ENCODE assay signal across 13 mouse cellular contexts in the genomic region with DNA sequence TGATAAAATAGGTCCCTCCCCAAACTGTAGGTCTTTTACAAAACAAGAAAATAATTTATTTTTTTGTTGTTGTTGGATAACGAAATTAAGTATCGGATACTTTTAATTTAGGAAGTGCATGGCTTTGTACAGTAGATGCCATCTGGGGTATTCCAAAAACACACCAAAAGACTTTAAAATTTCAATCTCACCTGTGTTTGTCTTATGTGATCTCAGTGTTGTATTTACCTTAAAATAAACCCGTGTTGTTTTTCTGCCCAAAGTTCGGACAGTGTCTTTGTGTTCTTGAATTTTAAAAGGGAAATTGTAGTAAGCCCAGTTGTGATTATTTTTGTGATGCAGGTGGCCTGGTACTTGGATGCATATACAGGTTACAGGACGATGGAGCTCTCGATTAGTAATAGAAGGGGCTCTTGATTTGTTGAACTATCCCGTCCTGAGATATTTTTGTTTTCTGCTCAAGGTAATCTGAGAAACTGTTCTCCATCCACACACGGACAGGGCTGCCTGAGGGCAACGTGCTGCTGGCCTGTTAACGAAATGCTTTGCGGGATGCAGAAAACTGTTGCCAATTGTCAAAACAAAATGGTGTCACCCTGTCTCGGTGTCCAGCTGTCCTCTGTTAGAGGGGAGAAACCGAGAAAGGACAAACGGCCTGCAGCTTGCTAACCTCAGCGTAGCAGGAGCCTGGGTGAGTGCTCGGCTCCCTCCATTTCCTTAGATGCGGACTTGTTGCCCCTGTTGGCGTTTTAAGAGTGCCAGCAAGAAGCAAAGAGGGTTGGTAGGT. TPM values are rescaled to one million over a fixed set of nuclear protein-coding genes. Genes with fewer than 3 reads are reported as not detected.
DNase-seq lines count a peak whose midpoint lies in the region; ATAC-seq and TF ChIP-seq lines count a peak whose summit lies in the region.
"Had no signal": no experiment of that assay in that cellular context is flagged by ENCODE, and none has a peak within 500 bp of the region (broad histone marks: within the 10 kb centered on the region; RNA-seq: fewer than 3 reads in every experiment).

No protein-coding gene starts in this region.

- H3K4me3 ChIP-seq in hindbrain, embryonic 10.5 days = peak overlapping the region; percentile 59
- H3K4me3 ChIP-seq in hindbrain, embryonic 16.5 days (ENCODE audit: low read length) = no peak overlapping the region
- H3K4me3 ChIP-seq in C2C12 (ENCODE audit: insufficient read depth, poor library complexity, severe bottlenecking) = peak overlapping the region; percentile 68
- H3K4me3 ChIP-seq in limb, embryonic 10.5 days = peak overlapping the region; percentile 59

- H3K79me3 ChIP-seq in C2C12 (ENCODE audit: low read depth) = peaks cover 47% of the 10 kb centered on the region

- no peak overlapping the region for H3K9ac ChIP-seq in hindbrain, embryonic 16.5 days (ENCODE audit: low read depth, low read length)

- peak; percentile 50 for DNase-seq in hindbrain, embryonic 10.5 days (ENCODE audit: low spot score)
- DNase-seq in embryo, embryonic 11 days = peak; percentile 42
- DNase-seq in limb, embryonic 10.5 days (ENCODE audit: low spot score) = peak; percentile 54
- DNase-seq in layer of hippocampus, adult 8-10 months (ENCODE audit: low spot score in 2 of 2) = no peak
- no peak for DNase-seq in cerebellum, postnatal 10 days
- no peak for DNase-seq in left cerebral cortex, adult 8-10 months (ENCODE audit: low spot score in 2 of 2)
- DNase-seq: adrenal gland, postnatal 10 days; cerebellum, adult 9-10 months; lung, adult 2 months had no signal

- H3K9me3 ChIP-seq in hindbrain, embryonic 10.5 days = no peaks in the 10 kb centered on the region
- H3K9me3 ChIP-seq in hindbrain, embryonic 16.5 days (ENCODE audit: control insufficient read depth, low read length) = peaks cover 4% of the 10 kb centered on the region; the same call in 1 of the 2 replicates
- no peaks in the 10 kb centered on the region for H3K9me3 ChIP-seq in limb, embryonic 10.5 days (replicated peaks)

- 2% methylated on average over 18 of the region's 18 CpGs for WGBS in hindbrain, embryonic 10.5 days
- under 1% methylated on average over 18 of the region's 18 CpGs for WGBS in hindbrain, embryonic 16.5 days
- WGBS in limb, embryonic 10.5 days = 2% methylated on average over 18 of the region's 18 CpGs

- H3K79me2 ChIP-seq in C2C12 (ENCODE audit: control insufficient read depth, insufficient read depth) = peaks cover 78% of the 10 kb centered on the region

- H3K27ac ChIP-seq in hindbrain, embryonic 10.5 days = no peak overlapping the region
- H3K27ac ChIP-seq in hindbrain, embryonic 16.5 days (ENCODE audit: low read depth, low read length) = no peak overlapping the region
- H3K27ac ChIP-seq in limb, embryonic 10.5 days = no peak overlapping the region

- H3K4me2 ChIP-seq in hindbrain, embryonic 16.5 days (ENCODE audit: low read length) = no peak overlapping the region

- no peaks in the 10 kb centered on the region for H3K36me3 ChIP-seq in hindbrain, embryonic 10.5 days
- no peaks in the 10 kb centered on the region for H3K36me3 ChIP-seq in hindbrain, embryonic 16.5 days (ENCODE audit: control insufficient read depth, insufficient read depth, low read length)
- H3K36me3 ChIP-seq in C2C12 (ENCODE audit: control insufficient read depth, insufficient read depth) = peaks cover 21% of the 10 kb centered on the region
- no peaks in the 10 kb centered on the region for H3K36me3 ChIP-seq in limb, embryonic 10.5 days
- H3K36me3 ChIP-seq: G1E had no signal

- H3K27me3 ChIP-seq in hindbrain, embryonic 10.5 days (ENCODE audit: insufficient read depth, poor library complexity, severe bottlenecking) = peaks cover 100% of the 10 kb centered on the region
- peaks cover 80% of the 10 kb centered on the region for H3K27me3 ChIP-seq in hindbrain, embryonic 16.5 days (replicated peaks; ENCODE audit: control insufficient read depth, insufficient read depth, low read length)
- no peaks in the 10 kb centered on the region for H3K27me3 ChIP-seq in C2C12 (ENCODE audit: control insufficient read depth, insufficient read depth, insufficient read length)
- H3K27me3 ChIP-seq in limb, embryonic 10.5 days (ENCODE audit: low read depth, poor library complexity, severe bottlenecking) = peaks cover 98% of the 10 kb centered on the region

- peaks cover 29% of the 10 kb centered on the region for H3K4me1 ChIP-seq in hindbrain, embryonic 10.5 days (replicated peaks)
- H3K4me1 ChIP-seq in hindbrain, embryonic 16.5 days (ENCODE audit: control insufficient read depth, insufficient read depth, low read depth, low read length) = peaks cover 13% of the 10 kb centered on the region
- H3K4me1 ChIP-seq in limb, embryonic 10.5 days = peaks cover 56% of the 10 kb centered on the region

- TF ChIP-seq CTCF in C2C12 (IDR thresholded peaks at IDR 0.05; ENCODE audit: control insufficient read depth, insufficient read depth, insufficient read length) = no peak

- ATAC-seq in hindbrain, embryonic 16.5 days = no peak

- H3ac ChIP-seq in C2C12 (ENCODE audit: control insufficient read depth, insufficient read length, low read depth) = peak overlapping the region; percentile 61

TF ChIP-seq in C2C12, 6 proteins besides CTCF, POLR2A, EP300 and RAD21:
- TF ChIP-seq MYOG (IDR thresholded peaks at IDR 0.05; ENCODE audit: control insufficient read depth, extremely low read depth, insufficient read length) = no peak
- TF ChIP-seq MYOD1 (IDR thresholded peaks at IDR 0.05; ENCODE audit: control insufficient read depth, insufficient read length, low read depth) = no peak
- no peak for TF ChIP-seq CEBPB (IDR thresholded peaks at IDR 0.05; ENCODE audit: low read depth)
- no peak for TF ChIP-seq MAX (IDR thresholded peaks at IDR 0.05)
- TF ChIP-seq FOSL1 (IDR thresholded peaks at IDR 0.05; ENCODE audit: insufficient read depth, low read length, poor library complexity, severe bottlenecking) = no peak
- no peak for TF ChIP-seq USF1 (IDR thresholded peaks at IDR 0.05; ENCODE audit: low read depth)

RNA-seq across cellular contexts. Expression of a gene that starts 2.9 kb away (rescaled TPM):
- polyA plus RNA-seq in hindbrain, embryonic 10.5 days (2016; fragmentation: Nextera tagmentation; extraction: Ambion mirVana) = 7.0 and 13.7 TPM in 2 replicates
- polyA plus RNA-seq in hindbrain, embryonic 16.5 days (2015; fragmentation: Nextera tagmentation; extraction: Ambion mirVana) = 1.9 and 2.8 TPM in 2 replicates
- polyA plus RNA-seq in C2C12 (2012; fragmentation: generic; extraction: Trizol) = 22.9 TPM
- polyA plus RNA-seq in limb, embryonic 10.5 days (2016; fragmentation: Nextera tagmentation; extraction: Ambion mirVana) = 2.3 and 3.3 TPM in 2 replicates
- 1 to 10 TPM; 1.0 to 2.3 (median 1.3) TPM for total RNA-seq in layer of hippocampus, adult 8-10 months (2022)
- 1 to 10 TPM; 1.2 to 2.2 (median 1.9) TPM for total RNA-seq in left cerebral cortex, adult 8-10 months (2022)
- total RNA-seq: G1E; neutrophil, adult 5-6 weeks had no signal

RNA-seq across cellular contexts. Expression of a gene that starts 8.9 kb away (rescaled TPM):
- 1.6 and 3.5 TPM in 2 replicates for polyA plus RNA-seq in hindbrain, embryonic 10.5 days (2016; fragmentation: Nextera tagmentation; extraction: Ambion mirVana)
- 0.09 and 0.16 TPM in 2 replicates for polyA plus RNA-seq in hindbrain, embryonic 16.5 days (2015; fragmentation: Nextera tagmentation; extraction: Ambion mirVana)
- polyA plus RNA-seq in C2C12 (2012; fragmentation: generic; extraction: Trizol) = 6.1 TPM
- polyA plus RNA-seq in limb, embryonic 10.5 days (2016; fragmentation: Nextera tagmentation; extraction: Ambion mirVana) = 0.13 and 0.15 TPM in 2 replicates
- under 1 TPM in 3 of 4 experiments, not detected in 1; 0.16 to 0.18 (median 0.16) TPM for total RNA-seq in layer of hippocampus, adult 8-10 months (2022)
- total RNA-seq in left cerebral cortex, adult 8-10 months (2022) = under 1 TPM; 0.13 to 0.34 (median 0.15) TPM
- total RNA-seq: G1E; neutrophil, adult 5-6 weeks had no signal
- polyA plus RNA-seq: G1E had no signal

RNA-seq across cellular contexts. Expression of a gene that starts 10.6 kb away (rescaled TPM):
- 60.5 and 68.2 TPM in 2 replicates for polyA plus RNA-seq in hindbrain, embryonic 10.5 days (2016; fragmentation: Nextera tagmentation; extraction: Ambion mirVana)
- 45.2 and 46.3 TPM in 2 replicates for polyA plus RNA-seq in hindbrain, embryonic 16.5 days (2015; fragmentation: Nextera tagmentation; extraction: Ambion mirVana)
- 22.7 TPM for polyA plus RNA-seq in C2C12 (2012; fragmentation: generic; extraction: Trizol)
- 58.5 and 67.6 TPM in 2 replicates for polyA plus RNA-seq in limb, embryonic 10.5 days (2016; fragmentation: Nextera tagmentation; extraction: Ambion mirVana)
- 10 to 100 TPM; 41.1 to 45.8 (median 44.7) TPM for total RNA-seq in layer of hippocampus, adult 8-10 months (2022)
- 10 to 100 TPM; 33.9 to 43.3 (median 41.4) TPM for total RNA-seq in left cerebral cortex, adult 8-10 months (2022)

RNA-seq across cellular contexts. Expression of a gene that starts 34.6 kb away (rescaled TPM):
- polyA plus RNA-seq in hindbrain, embryonic 10.5 days (2016; fragmentation: Nextera tagmentation; extraction: Ambion mirVana) = 3.9 and 4.9 TPM in 2 replicates
- polyA plus RNA-seq in hindbrain, embryonic 16.5 days (2015; fragmentation: Nextera tagmentation; extraction: Ambion mirVana) = 1.1 and 1.3 TPM in 2 replicates
- polyA plus RNA-seq in C2C12 (2012; fragmentation: generic; extraction: Trizol) = 0.04 TPM
- 0.48 and 4.4 TPM in 2 replicates for polyA plus RNA-seq in limb, embryonic 10.5 days (2016; fragmentation: Nextera tagmentation; extraction: Ambion mirVana)
- total RNA-seq in layer of hippocampus, adult 8-10 months (2022) = 1 to 10 TPM in 1 of 4 experiments, under 1 TPM in 3; 0.52 to 1.1 (median 0.59) TPM
- total RNA-seq in left cerebral cortex, adult 8-10 months (2022) = 1 to 10 TPM in 2 of 4 experiments, under 1 TPM in 2; 0.54 to 1.6 (median 0.84) TPM
- total RNA-seq: neutrophil, adult 5-6 weeks had no signal
- polyA plus RNA-seq: G1E had no signal

Comparison
In these comparisons a context has a peak if more than half of its experiments do, and no peak if none do; other contexts are left out.
1. DNase-seq: peak in hindbrain, embryonic 10.5 days (single experiment), embryo, embryonic 11 days (single experiment) and limb, embryonic 10.5 days (single experiment); none in layer of hippocampus, adult 8-10 months (0 of 2), cerebellum, postnatal 10 days (0 of 2) and left cerebral cortex, adult 8-10 months (0 of 2).